Mouse (Mus musculus) 3T3-L1 (cell line): ENCODE measurements around the gene Fetub.
"Not testable (repeated sequence)": the region's sequence is repeated elsewhere in the genome, so short reads cannot be mapped to it uniquely, and the experiment has no call there.

ENCODE experiments used
- DNase-seq: peaks from one replicate; pipeline ENCODE4 v3.0.0-alpha.2; 2015; ENCODE audit warnings: low read depth, low spot score

Fetub gene

DNA sequence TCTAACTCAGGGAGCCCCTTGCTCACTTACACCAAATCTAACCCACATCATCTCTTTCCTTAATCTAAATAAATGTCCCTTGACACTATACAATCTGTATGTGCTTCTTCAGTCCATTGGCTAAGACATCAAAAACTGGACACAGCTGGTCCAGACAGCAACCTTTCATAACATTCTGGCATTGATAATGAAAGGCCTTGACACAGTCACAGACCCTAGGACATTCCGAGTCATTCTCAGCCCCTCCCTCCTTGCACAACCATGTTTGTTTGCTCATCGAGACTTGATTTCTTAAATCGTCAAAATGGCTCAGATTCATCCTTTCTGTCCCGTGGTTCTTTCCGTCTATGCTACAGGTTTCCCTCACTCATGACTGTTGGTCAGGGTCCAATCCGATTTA lies 8.8 kb upstream of the Fetub start:
- DNase-seq = no peak

DNA sequence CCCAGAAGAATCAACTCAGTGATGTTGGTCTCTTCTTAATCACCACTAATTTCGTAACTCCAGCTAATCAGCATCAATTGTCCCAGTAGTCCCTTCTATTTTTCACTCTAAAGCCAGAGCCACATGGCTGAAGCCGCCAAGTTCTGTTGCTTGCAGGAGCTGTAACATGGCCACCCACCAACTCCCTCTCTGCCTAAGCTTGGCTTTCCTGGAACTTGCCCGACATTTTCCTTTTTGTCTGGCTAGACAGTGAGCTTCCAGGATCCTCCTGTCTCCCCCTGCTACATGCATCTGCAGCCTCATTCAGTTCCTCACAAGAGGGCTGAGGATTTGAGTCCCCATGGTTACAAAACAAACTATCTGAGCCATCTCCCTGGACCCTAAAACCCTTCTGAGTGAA lies 6.1 kb upstream of the Fetub start:
- no peak for DNase-seq

DNA sequence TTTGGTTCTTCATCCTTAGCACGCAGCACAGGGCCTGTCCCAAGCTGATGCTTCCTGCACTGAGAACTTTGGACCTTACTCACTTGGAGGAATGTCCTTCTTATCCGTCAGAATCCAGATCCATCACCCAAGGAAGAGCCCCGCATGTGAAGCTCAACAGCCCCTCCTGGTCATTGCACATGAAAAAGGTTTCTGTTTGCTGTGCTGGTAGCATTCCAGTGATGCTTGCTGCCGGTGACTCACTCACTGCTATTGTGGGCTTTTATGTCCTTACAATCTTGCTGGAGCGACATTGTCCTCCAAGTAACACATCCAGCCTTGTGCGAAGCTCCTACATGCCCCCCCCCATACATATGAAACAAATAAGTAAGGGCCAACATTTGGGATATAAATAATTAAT lies 5.2 kb upstream of the Fetub start:
- DNase-seq = peak; percentile 71

DNA sequence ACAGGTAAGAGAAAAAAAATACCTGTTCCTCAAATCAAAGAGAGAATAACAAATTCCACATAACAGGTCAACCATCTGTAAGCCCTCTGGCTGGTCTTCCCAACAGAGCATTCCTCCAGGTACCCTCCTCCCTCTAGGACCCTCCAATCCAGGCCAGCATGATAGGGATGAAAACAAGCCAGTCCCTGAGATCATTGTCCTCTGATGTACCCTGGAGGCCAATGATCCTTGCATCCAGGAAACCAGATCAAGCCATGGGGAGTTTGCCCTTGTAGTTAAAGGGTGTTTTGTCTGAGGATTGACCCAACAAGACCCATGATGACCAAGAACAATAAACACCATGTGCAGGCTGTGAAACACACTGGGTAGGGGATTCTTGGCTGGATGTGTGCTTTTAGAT lies 3.9 kb upstream of the Fetub start:
- DNase-seq = no peak

DNA sequence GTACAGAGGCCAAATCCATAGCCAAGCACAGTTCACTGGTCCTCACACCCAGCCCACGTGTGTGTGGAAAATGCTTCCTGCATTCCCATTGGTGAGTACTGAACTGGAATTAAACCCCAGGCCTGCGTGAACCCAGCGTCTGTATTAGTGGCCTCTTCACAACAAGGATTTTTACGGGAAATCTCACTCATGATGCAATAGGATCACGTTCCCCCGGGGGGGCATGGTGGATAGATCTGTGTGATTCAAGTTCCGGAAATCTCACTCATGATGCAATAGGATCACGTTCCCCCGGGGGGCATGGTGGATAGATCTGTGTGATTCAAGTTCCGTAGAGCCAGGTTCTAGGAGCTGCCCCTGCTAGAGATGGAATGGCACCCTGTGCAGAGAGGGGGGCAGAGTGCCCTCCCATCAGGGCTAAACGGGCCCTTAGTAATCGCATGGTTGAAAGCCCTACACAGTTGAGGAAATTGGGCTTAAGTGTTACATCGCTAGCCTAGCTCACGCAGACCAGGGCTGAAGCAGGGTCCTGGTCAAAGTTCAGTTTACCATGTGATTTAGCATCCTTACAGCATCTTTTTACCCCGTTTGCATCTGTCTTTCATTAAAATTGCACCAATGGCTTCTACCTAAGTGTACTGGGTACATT lies 654 bp downstream of the Fetub start:
- DNase-seq = peak; percentile 30

DNA sequence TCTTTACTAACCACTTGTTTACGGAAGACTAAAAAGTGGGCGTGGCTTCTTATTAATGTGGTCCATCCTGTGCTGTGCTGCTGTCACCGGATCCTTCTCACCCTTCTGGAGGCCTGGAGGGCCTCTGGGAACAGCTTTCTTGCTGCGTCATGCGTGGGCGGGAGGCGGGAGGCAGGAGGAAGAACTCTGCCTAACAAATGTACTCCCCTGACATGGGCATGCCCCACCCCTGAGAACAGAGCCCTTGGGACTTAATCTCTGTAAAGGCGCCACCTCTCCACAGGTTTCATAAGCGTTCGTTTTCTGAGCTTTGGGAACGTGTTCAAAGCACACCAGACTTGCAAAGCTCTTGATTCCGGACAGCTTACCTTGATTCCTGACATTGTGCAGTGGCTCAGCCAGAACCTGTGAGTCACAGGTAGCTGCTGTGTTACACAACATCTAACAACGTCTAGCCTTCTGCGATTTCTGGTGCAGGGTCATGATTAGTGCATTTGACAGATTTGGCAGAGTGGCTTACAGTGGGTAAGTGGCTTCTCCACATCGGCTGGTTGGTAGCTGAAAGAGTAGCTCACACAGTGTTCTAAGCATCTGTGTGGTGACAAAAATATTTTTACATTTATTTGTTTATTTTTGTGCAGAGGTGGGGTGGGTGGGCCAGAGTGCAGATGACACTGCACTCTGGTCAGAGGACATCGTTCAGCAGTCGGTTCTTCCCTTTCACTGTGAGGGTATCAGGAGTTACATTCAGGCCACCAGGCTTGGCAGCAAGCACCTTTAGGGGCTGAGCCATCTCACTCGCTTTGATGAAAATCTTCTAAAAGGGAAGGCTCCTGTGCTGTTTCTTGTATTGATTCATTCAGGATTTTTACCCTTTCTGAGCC lies 2.1 kb downstream of the Fetub start:
- peak; percentile 84 for DNase-seq

DNA sequence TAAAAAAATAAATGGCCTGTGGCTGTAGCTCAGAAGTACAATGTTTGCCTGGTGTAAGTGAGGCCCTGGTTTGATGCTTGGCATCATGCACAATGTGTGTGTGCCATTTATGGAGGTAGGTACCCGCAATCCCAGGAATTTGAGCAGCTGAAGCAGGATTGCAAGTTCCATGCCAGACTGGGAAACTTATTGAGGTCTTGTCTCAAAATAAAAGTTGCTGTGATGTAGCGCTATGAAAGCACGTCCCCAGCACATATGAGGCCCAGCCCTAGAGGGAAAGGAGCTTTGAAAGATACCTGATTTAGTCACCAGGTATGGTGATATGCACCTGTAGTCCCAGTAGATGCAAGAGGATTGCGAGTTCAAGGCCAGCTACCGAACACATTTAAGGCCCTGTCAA lies 3.6 kb downstream of the Fetub start:
- no peak for DNase-seq

DNA sequence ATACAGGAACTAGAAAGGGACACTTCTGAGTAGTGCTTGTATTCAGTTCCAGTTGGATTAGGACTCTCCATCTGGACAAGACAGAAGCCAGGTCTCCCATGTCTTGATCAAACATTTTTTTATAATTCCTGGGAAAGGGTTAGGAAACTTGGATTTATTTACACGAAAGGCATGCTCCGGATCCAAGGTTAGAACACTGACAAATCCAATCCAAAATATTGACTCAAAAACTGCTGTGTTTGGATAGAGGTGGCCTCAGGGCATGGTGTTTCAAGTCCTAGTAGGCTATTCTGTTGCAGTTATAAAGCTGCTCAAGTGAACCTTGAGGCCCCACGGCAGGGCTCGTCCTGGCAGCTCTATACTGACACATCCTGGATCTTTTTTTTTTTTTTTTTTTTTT lies 4.3 kb downstream of the Fetub start:
- DNase-seq = peak; percentile 25

DNA sequence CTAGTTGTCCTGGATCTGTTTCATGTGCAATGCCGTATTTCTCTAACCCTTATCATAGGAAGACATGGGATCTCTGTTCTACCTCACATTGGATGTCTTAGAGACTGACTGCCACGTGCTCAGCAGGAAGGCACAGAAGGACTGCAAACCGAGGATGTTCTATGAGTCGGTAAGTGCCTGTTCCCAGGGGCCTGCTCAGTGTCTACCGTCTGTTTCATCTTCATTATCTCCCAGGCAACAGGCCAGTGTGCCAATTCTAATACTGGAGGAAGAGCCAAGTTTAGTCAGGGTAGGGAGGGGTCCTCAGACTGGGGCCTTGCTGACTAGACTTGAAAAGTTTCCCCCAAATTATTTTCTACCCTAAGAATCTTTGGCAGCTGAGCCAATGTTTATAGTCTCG lies 11.4 kb downstream of the Fetub start:
- no peak for DNase-seq

DNA sequence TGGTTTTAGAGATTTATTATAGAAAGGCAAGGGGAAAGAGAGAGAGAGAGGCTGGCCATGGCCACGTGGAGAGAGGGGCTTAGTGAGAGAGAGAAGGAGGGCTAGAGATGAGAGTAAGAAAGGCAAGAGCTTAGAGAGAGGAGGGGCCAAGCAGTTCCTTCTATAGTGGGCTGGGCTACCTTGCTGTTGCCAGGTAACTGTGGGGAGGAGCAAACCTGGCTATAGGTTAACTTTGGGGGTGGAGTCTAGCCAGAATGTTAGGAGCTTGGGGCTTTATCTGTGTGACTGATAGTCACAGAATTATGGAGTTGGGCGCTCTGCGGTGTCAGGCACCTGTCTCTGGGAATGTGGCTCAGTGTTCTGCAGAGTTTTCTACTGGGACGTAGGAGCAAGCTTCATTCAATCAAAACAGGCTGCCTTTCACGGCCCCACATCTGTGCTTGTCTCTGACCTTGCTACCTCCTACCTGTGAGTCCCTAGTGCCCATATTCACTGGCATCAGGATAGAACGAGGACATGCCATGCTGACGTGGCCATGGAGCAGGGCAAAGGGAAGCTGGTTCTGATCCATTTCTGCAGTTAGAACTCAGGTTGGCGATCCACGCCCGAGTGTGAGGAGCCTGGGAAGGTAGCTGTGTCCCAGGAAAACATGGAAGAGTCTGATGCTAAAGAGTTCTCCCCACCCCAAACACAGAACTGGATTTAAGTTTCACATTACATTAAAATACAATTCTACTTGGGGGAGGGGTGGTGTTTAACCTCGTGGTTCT lies 13.5 kb downstream of the Fetub start:
- DNase-seq = no peak

DNA sequence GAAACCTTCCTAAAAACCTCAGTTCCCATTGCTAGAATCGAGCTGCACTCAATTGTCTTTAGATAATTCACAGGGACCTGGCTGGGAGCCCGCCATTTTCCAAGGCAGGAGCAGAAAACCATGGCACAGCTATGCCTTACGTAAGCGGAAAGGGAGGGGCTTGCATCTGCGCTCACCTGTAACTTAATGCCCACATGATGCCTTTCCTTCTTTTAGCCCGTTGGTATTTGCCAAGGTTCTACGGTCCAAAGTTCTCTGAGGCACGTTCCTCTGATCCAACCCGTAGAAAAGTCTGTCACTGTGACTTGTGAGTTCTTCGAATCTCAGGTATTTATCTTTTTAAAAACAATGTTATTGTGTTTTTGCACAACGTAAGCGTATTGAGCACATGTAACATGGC lies 19.5 kb downstream of the Fetub start:
- no peak for DNase-seq

DNA sequence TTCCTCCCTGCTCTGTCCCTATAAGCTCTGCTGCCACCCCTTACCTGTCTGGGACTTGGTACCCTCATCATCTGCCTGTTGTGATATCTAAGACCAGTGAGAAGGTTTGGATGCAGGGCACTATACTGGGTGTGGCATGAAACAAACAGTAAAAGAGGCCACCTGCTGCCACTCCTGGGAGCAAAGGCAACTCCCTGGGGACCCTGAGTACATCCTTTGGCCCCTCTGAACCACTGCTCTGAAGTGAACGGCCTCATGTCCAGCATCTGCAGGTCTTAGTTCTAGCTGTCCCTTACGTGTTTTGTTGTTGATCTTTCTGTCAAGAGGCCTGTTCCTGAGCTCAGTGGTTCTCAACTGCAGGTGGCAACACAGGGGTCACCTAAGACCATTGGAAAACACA lies 20.4 kb downstream of the Fetub start:
- no peak for DNase-seq

DNA sequence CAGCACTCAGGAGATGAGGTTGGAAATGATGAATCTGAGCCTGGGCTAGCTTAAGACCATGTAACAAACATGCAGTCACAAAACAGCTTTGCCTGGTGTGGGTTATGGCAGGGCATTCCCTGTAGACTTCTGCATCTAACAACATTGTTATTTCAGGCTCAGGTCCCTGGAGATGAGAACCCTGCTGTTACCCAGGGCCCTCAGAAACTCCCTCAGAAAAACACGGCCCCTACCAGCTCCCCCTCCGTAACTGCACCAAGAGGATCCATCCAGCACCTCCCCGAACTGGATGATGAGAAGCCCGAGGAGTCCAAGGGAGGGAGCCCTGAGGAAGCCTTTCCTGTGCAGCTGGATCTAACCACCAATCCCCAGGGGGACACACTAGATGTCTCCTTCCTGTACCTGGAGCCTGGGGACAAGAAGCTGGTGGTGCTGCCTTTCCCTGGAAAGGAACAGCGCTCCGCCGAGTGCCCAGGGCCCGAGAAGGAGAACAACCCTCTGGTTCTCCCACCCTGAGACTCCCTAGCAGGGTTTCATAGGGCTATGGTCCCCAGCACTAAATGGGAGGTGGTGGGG lies 21.1 kb downstream of the Fetub start:
- no peak for DNase-seq

DNA sequence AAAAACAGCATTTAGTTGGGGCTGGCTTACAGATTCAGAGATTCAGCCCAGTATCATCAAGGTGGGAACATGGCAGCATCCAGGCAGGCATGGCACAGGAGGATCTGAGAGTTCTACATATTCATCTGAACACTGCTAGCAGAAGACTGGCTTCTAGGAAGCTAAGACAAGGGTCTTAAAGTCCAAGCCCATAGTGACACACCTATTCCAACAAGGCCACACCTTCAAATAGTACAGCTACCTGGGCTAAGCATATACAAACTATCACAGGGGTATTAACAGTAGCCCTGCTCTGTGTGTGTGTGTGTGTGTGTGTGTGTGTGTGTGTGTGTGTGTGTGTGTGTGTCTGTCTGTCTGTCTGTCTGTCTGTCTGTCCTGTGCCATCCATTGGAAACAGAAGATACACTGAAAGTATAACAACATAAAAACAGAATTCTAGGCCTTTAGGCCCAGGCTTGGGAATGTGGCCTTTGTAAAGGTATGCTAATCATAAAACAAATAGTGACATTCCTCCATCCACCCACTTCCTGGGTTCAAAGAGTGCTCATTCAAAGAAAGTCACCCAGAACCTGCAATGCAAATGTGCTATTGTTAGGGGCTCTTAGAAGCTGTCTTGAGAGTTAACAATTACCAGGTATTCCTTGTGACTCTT lies 23.8 kb downstream of the Fetub start:
- not testable (repeated sequence) for DNase-seq

DNA sequence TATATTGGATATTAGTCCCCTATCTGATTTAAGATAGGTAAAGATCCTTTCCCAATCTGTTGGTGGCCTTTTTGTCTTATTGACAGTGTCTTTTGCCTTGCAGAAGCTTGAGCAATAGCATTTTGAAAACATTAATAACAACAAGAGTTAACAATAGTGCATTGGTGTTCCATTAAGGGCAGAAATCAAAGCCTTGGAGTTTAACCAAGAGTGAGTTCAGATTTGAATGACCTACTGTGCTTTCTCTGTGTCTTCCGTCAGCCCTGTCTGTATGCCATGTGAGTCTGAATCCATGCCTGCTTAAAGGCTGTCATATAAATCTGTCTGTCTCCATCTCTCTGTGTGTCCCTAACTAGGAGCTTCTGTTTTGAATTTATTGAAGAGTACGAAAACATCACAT lies 29.2 kb downstream of the Fetub start:
- no peak for DNase-seq

DNA sequence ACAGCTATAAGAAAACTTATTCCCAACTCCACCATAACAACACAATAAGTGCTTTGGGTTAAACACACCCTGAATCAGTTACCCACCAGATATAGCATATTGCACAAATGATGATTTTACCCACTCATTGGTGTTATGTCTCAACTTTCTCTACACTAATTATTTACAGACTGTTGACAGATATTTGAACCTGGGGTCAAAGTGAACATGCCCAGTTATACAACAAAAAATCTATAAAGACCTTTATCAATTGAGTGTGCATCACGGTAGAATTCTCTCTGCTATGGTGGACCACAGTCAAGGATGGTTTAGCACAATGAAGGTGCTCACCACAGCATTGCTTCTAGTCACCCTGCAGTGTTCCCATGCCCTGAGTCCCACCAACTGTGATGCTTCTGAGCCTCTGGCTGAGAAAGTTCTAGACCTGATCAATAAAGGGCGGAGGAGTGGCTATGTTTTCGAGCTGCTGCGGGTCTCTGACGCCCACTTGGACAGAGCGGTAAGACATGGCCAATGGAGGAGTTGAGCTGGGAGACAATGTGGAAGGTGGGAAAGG lies 32.8 kb downstream of the Fetub start, which contains the start of gene Hrg:
Gene Hrg, plus strand, starts transcription at position 233 of the 556 bp plus-strand sequence.
- no peak for DNase-seq

DNA sequence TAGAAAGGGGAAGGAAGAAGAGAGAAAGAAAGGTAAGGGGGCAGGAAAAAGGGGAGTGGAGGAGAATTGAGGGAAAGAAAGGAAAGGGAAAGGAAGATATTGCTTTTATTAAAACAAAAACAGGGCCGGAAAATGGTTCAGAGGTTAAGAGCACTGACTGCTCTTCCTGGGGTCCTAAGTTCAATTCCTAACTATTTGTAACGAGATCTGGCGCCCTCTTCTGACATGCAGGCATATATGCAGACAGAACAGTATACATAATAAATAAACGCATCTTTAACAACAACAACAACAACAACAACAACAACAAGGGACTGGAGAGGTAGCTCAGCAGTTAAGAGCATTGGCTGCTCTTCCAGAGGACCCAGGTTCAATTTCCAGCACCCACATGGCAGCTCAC lies 34.9 kb downstream of the Fetub start:
- DNase-seq = peak; percentile 27

DNA sequence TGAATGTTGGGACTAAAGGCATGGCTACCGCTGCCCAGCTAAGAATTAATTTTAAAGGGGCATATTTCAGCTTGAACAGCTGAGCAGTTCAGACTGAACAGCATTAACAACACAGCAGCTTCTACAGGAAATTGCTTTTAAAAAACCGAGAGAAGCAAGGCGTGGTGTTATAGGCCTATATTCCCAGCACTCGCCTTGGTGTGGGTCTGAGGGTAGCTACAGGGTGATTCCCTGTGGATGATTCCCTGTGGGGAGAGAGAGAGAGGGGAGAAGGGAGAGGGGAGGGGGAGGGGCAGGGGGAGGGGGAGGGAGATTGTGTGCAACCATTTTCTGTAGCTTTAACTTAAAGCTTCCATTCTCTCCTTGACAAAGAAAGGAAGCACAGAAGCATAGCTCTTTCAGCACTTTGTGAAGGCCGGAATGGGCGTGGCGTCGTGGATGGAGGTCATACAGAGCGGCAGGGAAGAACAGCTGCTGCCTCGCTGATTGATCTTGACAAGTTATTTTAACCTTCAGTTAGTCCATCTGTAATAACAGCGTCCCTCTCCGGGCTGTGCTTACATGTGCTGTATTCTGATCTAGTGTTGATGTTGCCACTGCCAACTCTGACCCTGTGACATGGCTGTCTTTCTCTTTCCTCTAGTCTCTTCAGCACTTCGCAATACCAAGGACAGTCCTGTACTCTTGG lies 37.4 kb downstream of the Fetub start:
- DNase-seq = no peak

DNA sequence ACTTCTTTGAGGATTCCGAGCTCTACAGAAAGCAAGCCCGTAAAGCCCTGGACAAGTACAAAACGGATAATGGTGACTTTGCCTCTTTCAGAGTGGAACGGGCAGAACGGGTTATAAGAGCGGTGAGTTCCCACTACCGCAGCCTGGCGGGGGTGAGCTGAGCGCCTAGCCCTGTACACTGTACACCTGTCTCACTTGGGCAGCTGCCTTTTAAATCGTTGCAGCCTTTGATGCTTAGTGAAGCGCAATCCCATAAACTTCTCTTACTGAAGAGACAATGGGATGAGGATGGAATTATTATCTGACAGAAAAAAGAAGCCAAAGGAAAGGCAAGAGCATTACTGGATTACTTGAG lies 37.9 kb downstream of the Fetub start:
- DNase-seq = no peak

DNA sequence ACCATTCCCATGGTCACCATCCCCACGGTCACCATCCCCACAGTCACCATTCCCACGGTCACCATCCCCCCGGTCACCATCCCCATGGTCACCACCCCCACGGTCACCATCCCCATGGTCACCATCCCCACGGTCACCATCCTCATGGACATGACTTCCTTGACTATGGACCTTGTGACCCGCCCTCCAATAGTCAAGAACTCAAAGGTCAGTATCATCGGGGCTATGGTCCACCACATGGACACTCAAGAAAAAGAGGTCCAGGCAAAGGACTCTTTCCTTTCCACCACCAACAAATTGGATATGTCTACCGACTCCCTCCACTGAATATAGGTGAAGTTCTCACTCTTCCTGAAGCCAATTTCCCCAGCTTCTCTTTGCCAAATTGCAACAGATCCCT lies 42.9 kb downstream of the Fetub start:
- no peak for DNase-seq

DNA sequence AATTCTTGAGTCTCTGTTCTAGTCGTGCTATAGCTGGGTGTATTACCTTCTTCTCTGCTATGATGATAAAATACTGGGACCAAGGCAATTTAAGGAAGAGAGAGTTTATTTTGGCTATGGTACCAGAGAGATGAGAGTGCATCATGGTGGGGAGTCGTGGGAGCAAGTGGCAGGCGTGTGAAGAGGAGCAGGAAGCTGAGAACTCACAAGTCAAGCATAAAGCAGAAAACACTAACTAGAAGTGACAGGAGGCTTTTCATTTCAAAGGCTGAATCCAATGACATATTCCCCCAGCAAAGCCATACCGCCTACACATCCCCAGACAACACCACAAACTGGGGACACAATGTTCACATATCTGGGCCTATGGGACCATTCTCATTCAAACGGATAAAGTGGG lies 44.1 kb downstream of the Fetub start:
- no peak for DNase-seq
